Mouse (Mus musculus) spleen, adult 2 months (tissue): ENCODE results near the gene Mdc1.

ENCODE experiments used
- CTCF ChIP-seq: fragments of 200-500 bp; IDR thresholded peaks from 2 replicates; pipeline ENCODE4 v1.5.1; 2011; ENCODE audit warnings: mild to moderate bottlenecking, inconsistent platforms; ENCODE audit not compliant: insufficient read depth, insufficient read length, insufficient replicate concordance; ENCODE audit errors: extremely low read depth
- POLR2A ChIP-seq: fragments of 200-500 bp; IDR thresholded peaks from 2 replicates; pipeline ENCODE4 v1.6.1; 2011; ENCODE audit warnings: low read depth, low read length, inconsistent platforms

GRCm38 (mm10) chr17:35874721-35875120, 33.4 kb downstream of the Mdc1 start:
- no peak for TF ChIP-seq CTCF
- no peak for TF ChIP-seq POLR2A
